Mouse (Mus musculus) MEL (cell line): Measurements from ENCODE around the gene Gm28305.

ENCODE experiments used
- E2F4 ChIP-seq: IDR thresholded peaks from 2 replicates; pipeline ENCODE4 v1.6.1; 2011; ENCODE audit warnings: low read depth, low read length, improper control_type of control experiment, borderline replicate concordance
- GABPA ChIP-seq: IDR thresholded peaks from 2 replicates; pipeline ENCODE4 v1.6.1; 2012; ENCODE audit warnings: low read depth, mild to moderate bottlenecking, inconsistent platforms, low read length, improper control_type of control experiment, moderate library complexity
- HCFC1 ChIP-seq: IDR thresholded peaks from 2 replicates; pipeline ENCODE4 v1.6.1; 2012; ENCODE audit warnings: low read depth, mild to moderate bottlenecking, inconsistent platforms, low read length, improper control_type of control experiment, moderate library complexity
- MAFK ChIP-seq: IDR thresholded peaks from 2 replicates; pipeline ENCODE4 v1.6.1; 2011; ENCODE audit warnings: low read depth, mild to moderate bottlenecking, low read length, improper control_type of control experiment, borderline replicate concordance
- POLR2A ChIP-seq, 2 experiments: IDR thresholded peaks; 2 replicates each; pipeline ENCODE4 v1.6.1; 2011 to 2012; ENCODE audit warnings: low read length in 2 of 2, mild to moderate bottlenecking in 2 of 2, control low read depth in 1 of 2, improper control_type of control experiment in 1 of 2, low read depth in 1 of 2, moderate library complexity in 1 of 2; ENCODE audit not compliant: control insufficient read depth in 1 of 2, insufficient read depth in 1 of 2, poor library complexity in 1 of 2

DNA sequence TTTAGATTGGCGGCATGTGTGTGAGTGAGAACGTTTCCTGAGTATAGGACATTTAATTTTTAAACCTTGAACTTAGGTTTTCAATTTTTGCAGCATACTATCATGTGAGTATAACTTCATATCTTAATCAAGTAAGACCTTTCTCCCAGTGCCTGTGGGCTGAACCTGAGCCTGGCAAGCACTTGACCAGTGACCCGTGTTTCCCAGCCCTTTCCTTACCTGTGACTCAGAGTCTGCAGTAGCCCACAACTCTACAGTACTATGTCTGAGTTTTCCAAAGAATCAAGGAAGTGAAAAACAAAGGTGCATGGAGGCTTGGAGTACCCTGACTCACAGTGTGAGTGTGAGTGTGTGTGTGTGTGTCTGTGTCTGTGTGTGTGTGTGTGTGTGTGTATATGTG is 39.6 kb downstream of the Gm28305 start:
- TF ChIP-seq HCFC1 (no peak), E2F4 (no peak), MAFK (no peak), GABPA (no peak), POLR2A (IDR thresholded peaks at IDR 0.05; ENCODE audit: control insufficient read depth in 1 of 2, insufficient read depth in 1 of 2, low read depth in 1 of 2, low read length in 2 of 2, poor library complexity in 1 of 2) (no peak)
